In genomic region chr11:94521219-94521843, GRCm38 (mm10) we compare ENCODE assay signal across 7 mouse cellular contexts. TPM values are rescaled to one million over a fixed set of nuclear protein-coding genes. Genes with fewer than 3 reads are reported as not detected.
A peak's percentile ranks its signal among the peaks of the same experiment; 100 is the strongest.
DNase-seq lines count a peak whose midpoint lies in the region; ATAC-seq and TF ChIP-seq lines count a peak whose summit lies in the region.

Gene Mycbpap, minus strand, starts transcription at chr11:94521742.

- no peaks in the 10 kb centered on the region for H3K4me1 ChIP-seq in forebrain, postnatal 0 days (ENCODE audit: insufficient read depth)
- no peaks in the 10 kb centered on the region for H3K4me1 ChIP-seq in hindbrain, embryonic 16.5 days (ENCODE audit: control insufficient read depth, insufficient read depth, low read depth, low read length)
- peaks cover 14% of the 10 kb centered on the region for H3K4me1 ChIP-seq in megakaryocyte, embryonic 14.5 days

- peak; percentile 84 for ATAC-seq in forebrain, postnatal 0 days
- ATAC-seq in hindbrain, embryonic 16.5 days: peak; percentile 90

- peak; percentile 24 for TF ChIP-seq CTCF in forebrain, postnatal 0 days (IDR thresholded peaks at IDR 0.05; ENCODE audit: low read depth)

- H3K36me3 ChIP-seq in forebrain, postnatal 0 days (ENCODE audit: insufficient read depth): no peaks in the 10 kb centered on the region
- no peaks in the 10 kb centered on the region for H3K36me3 ChIP-seq in hindbrain, embryonic 16.5 days (ENCODE audit: control insufficient read depth, insufficient read depth, low read length)
- H3K36me3 ChIP-seq in megakaryocyte, embryonic 14.5 days (replicated peaks; ENCODE audit: low read length): no peaks in the 10 kb centered on the region

- H3K9me3 ChIP-seq in forebrain, postnatal 0 days (ENCODE audit: low read length): no peaks in the 10 kb centered on the region
- no peaks in the 10 kb centered on the region for H3K9me3 ChIP-seq in hindbrain, embryonic 16.5 days (ENCODE audit: control insufficient read depth, low read length)
- H3K9me3 ChIP-seq in megakaryocyte, embryonic 14.5 days: no peaks in the 10 kb centered on the region

- intact Hi-C loops in left cerebral cortex, postnatal 25 days (cut with DNase I): no loop called here

- WGBS in forebrain, postnatal 0 days: under 1% methylated on average over 42 of the region's 42 CpGs
- 1% methylated on average over 42 of the region's 42 CpGs for WGBS in hindbrain, embryonic 16.5 days

- peak; percentile 67 for DNase-seq in ZHBTc4 (ENCODE audit: low read depth, low spot score)
- DNase-seq in cerebellum, adult 18-20 months: peak; percentile 75 to 81
- peak; percentile 63 for DNase-seq in forebrain, postnatal 0 days
- peak; percentile 64 to 67 for DNase-seq in left cerebral cortex, postnatal 25 days (ENCODE audit: low spot score in 2 of 2)
- peak; percentile 63 to 72 for DNase-seq in right cerebral cortex, postnatal 10 days (ENCODE audit: low spot score in 2 of 2)

- H3K27me3 ChIP-seq in forebrain, postnatal 0 days (ENCODE audit: insufficient read depth, low read length): no peaks in the 10 kb centered on the region
- H3K27me3 ChIP-seq in hindbrain, embryonic 16.5 days (replicated peaks; ENCODE audit: control insufficient read depth, insufficient read depth, low read length): no peaks in the 10 kb centered on the region
- peaks cover 66% of the 10 kb centered on the region for H3K27me3 ChIP-seq in megakaryocyte, embryonic 14.5 days (replicated peaks)

- H3K9ac ChIP-seq in forebrain, postnatal 0 days: peak within 1 kb of the TSS; percentile 52
- peak within 1 kb of the TSS; percentile 71 for H3K9ac ChIP-seq in hindbrain, embryonic 16.5 days (ENCODE audit: low read depth, low read length)

- peak within 1 kb of the TSS; percentile 50 for H3K4me3 ChIP-seq in forebrain, postnatal 0 days (ENCODE audit: low read depth, low read length)
- H3K4me3 ChIP-seq in hindbrain, embryonic 16.5 days (ENCODE audit: low read length): peak within 1 kb of the TSS; percentile 57
- peak within 1 kb of the TSS; percentile 91 for H3K4me3 ChIP-seq in megakaryocyte, embryonic 14.5 days (replicated peaks)

- H3K27ac ChIP-seq in forebrain, postnatal 0 days (ENCODE audit: low read depth, low read length): no peak within 1 kb of the TSS
- peak within 1 kb of the TSS; percentile 40; the same call in 1 of the 2 replicates for H3K27ac ChIP-seq in hindbrain, embryonic 16.5 days (ENCODE audit: low read depth, low read length)

- H3K4me2 ChIP-seq in forebrain, postnatal 0 days (ENCODE audit: low read depth): peak within 1 kb of the TSS; percentile 81
- peak within 1 kb of the TSS; percentile 93 for H3K4me2 ChIP-seq in hindbrain, embryonic 16.5 days (ENCODE audit: low read length)

RNA-seq across cellular contexts. Expression of gene Mycbpap, which starts in this region (rescaled TPM):
- total RNA-seq in forebrain, postnatal 0 days (2014; rRNA removed): 0.77 and 2.1 TPM in 2 replicates
- polyA plus RNA-seq in forebrain, postnatal 0 days (2015; fragmentation: Nextera tagmentation; extraction: Ambion mirVana): 1.5 and 1.7 TPM in 2 replicates
- 3.7 and 5.5 TPM in 2 replicates for polyA plus RNA-seq in hindbrain, embryonic 16.5 days (2015; fragmentation: Nextera tagmentation; extraction: Ambion mirVana)
- 1 to 10 TPM; 2.9 to 5.3 TPM for total RNA-seq in left cerebral cortex, postnatal 25 days (2021)
- not detected in 2 replicates for polyA plus RNA-seq in megakaryocyte, embryonic 14.5 days (2012; ENCODE audit: insufficient read depth, low replicate concordance)
